Mouse (Mus musculus): ENCODE results near the gene Plch2.

DNA sequence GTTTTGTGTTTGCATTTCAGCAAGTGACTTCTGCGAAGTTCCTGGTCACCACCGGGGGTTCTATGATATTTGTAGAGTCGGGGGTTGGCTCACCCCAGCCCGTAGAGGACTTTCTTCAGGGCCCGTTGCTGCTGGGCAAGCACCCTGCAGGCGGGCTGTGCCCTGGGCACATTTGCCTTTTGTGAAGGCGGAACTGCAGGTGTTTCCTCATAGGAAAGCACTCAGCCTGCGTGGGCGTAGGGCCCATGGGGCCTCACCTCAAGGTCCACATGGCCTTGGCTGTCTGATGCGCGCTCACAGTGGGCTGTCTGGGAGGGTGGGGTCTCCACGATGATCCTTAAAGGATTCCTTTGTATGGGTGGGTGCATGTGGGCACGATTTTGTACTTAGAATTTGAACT lies 94.7 kb downstream of the Plch2 start:
- TF ChIP-seq CTCF (IDR thresholded peaks at IDR 0.05; ENCODE audit: low read depth) (no peak), EP300 (IDR thresholded peaks at IDR 0.05; ENCODE audit: low read depth) (no peak)

All from liver, embryonic 14.5 days (tissue).